Mouse (Mus musculus) spleen, adult 2 months (tissue): ENCODE measurements at regions not wholly inside any gene's neighbourhood (a gene's known extent, or its start where the extent isn't known, plus 50 kb on each side); places are given as distances from the start of the nearest gene placed in this dataset.

Experiments
- CTCF ChIP-seq: fragments of 200-500 bp; IDR thresholded peaks from 2 replicates; pipeline ENCODE4 v1.5.1; 2011; ENCODE audit warnings: mild to moderate bottlenecking, inconsistent platforms; ENCODE audit not compliant: insufficient read depth, insufficient read length, insufficient replicate concordance; ENCODE audit errors: extremely low read depth
- POLR2A ChIP-seq: fragments of 200-500 bp; IDR thresholded peaks from 2 replicates; pipeline ENCODE4 v1.6.1; 2011; ENCODE audit warnings: low read depth, low read length, inconsistent platforms

DNA sequence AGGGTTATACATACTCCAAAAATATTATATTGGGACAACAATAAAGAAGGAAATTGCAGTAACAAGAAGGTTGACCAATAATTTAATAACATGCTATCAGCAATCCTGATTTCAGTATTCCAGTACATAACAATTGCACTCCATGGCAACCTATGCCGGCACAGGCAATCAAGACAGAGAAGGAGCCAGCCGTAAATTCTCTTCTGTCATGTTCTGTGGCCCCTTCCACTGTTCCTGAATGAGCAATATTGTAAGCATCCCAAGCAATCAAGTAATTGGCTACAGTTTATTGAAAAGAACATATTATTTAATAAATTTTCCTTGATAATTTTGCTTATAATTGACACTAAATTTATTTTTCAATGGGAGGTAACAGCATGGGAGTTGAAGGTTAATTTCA, 345.8 kb downstream of the Arl4a start:
- TF ChIP-seq CTCF: no peak
- TF ChIP-seq POLR2A: no peak
